Mouse (Mus musculus): Measurements from ENCODE around the gene Fzr1. TPM values are rescaled to one million over a fixed set of nuclear protein-coding genes. Genes with fewer than 3 reads are reported as not detected.

The Fzr1 gene
- polyA plus RNA-seq, 1 experiment from 2014 or later, result 136 TPM

GRCm38 (mm10) chr10:81414682-81415081 is 36.4 kb upstream of the Fzr1 start:
- Histone ChIP-seq H3K27me3 (replicated peaks) (no peaks in the 10 kb centered on the region), H3K9me3 (no peaks in the 10 kb centered on the region), H3K4me1 (peaks cover 82% of the 10 kb centered on the region), H3K4me3 (no peak overlapping the region), H3K4me2 (replicated peaks) (0 out of 2 replicates have a peak overlapping the region, but pooled peaks have one; percentile 7), H3K9ac (no peak overlapping the region), H3K27ac (peak overlapping the region; percentile 32; the same call in 1 of the 2 replicates), H3K36me3 (no peaks in the 10 kb centered on the region; the same call in 1 of the 2 replicates)
- no peak for ATAC-seq (ENCODE audit: low FRiP score, low read depth)

DNA sequence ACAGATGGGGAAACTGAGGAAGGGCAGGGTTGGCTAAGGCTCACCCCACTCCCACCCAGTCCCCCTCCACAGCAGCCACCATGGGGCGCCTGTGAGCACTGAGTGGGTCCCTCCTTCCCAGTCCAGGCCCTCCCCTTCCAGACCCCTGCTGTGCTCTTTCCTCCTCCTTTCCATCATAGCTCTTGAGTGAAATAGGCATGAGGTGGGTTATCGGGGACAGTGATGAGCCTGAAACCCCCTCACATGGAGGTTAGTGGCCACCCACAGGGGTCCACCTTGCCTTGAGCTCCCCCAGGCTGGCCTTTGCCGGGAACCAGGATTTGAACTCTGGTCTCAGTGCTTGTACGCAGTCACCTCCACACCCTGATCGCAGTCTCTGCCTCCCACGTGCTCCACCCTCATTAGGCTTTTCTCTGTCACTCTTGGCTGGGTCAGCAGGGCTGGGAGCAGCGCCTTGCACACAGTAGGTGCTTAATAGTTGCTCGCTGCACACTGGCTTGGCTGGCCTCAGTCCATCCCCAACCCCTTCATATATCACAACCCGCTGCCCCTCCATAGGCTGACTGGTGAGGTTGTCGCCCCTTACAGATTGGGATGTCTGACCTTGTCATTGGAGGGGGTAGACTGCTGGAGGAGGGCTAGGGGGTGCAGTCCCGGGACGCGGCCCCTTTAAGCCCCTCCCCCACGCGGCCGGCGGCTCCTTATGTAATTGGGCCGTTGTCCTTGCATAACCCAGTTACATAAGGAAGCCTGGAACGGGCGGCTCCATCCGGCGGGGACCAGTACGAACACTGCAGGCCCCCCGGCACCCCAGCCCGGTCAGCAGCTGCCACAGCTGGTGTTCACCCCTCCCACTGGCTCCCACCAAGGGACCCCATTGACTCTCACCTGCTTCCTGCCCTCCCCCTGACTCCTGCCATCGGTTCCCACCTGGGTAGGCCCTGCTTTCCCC is 35.3 kb upstream of the Fzr1 start:
- H3K36me3 ChIP-seq, result no peaks in the 10 kb centered on the region; the same call in 1 of the 2 replicates
- peaks cover 3% of the 10 kb centered on the region; the same call in 1 of the 2 replicates for H3K27me3 ChIP-seq (replicated peaks)
- no peak overlapping the region for H3K9ac ChIP-seq
- no peaks in the 10 kb centered on the region for H3K9me3 ChIP-seq
- ATAC-seq (ENCODE audit: low FRiP score, low read depth), result 0 out of 2 replicates have a peak, but pooled peaks have one; percentile 4
- H3K27ac ChIP-seq, result no peak overlapping the region
- H3K4me2 ChIP-seq (replicated peaks), result peak overlapping the region; percentile 51
- H3K4me3 ChIP-seq, result no peak overlapping the region
- H3K4me1 ChIP-seq, result peaks cover 83% of the 10 kb centered on the region
- 28% methylated on average over 26 of the region's 26 CpGs for WGBS

- Histone ChIP-seq H3K4me3 (no peak overlapping the region), H3K27me3 (replicated peaks) (peaks cover 11% of the 10 kb centered on the region), H3K9me3 (no peaks in the 10 kb centered on the region), H3K9ac (0 out of 2 replicates have a peak overlapping the region, but pooled peaks have one; percentile 1), H3K36me3 (peaks cover 2% of the 10 kb centered on the region; the same call in 1 of the 2 replicates), H3K4me2 (replicated peaks) (no peak overlapping the region), H3K27ac (0 out of 2 replicates have a peak overlapping the region, but pooled peaks have one; percentile 50), H3K4me1 (peaks cover 85% of the 10 kb centered on the region)
- 80% methylated on average over 16 of the region's 16 CpGs for WGBS
- no peak for ATAC-seq (ENCODE audit: low FRiP score, low read depth)
Measured at GRCm38 (mm10) chr10:81412586-81413309, 34.4 kb upstream of the Fzr1 start.

GRCm38 (mm10) chr10:81411471-81412400 is 33.4 kb upstream of the Fzr1 start:
- H3K4me3 ChIP-seq, result no peak overlapping the region
- no peak for ATAC-seq (ENCODE audit: low FRiP score, low read depth)
- H3K27ac ChIP-seq, result peak overlapping the region; percentile 50; the same call in 1 of the 2 replicates
- peaks cover 85% of the 10 kb centered on the region for H3K4me1 ChIP-seq
- H3K27me3 ChIP-seq (replicated peaks), result peaks cover 19% of the 10 kb centered on the region
- H3K36me3 ChIP-seq, result peaks cover 2% of the 10 kb centered on the region; the same call in 1 of the 2 replicates
- 69% methylated on average over 18 of the region's 18 CpGs for WGBS
- H3K4me2 ChIP-seq (replicated peaks), result peak overlapping the region; percentile 14
- 0 out of 2 replicates have a peak overlapping the region, but pooled peaks have one; percentile 1 for H3K9ac ChIP-seq
- no peaks in the 10 kb centered on the region for H3K9me3 ChIP-seq

DNA sequence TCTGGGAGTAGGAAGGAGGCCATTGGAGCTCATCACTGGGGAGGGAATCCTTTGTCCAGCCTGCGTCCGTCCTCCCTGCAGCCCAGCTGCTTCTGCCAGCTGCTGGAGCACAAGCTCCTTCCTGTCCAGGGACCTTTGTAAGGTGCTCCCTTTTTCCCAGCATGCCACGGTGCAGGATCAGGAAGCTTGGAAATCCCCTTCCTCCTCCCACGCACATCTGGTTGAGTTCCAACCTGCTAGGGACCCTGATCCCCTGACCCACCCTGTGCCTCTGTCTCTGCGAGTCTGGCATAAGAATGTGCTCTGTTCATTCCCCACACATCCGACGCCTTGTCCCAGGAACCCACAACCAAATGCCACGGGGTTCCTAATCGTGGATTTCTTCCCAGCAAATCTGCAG is 32.7 kb upstream of the Fzr1 start:
- Histone ChIP-seq H3K4me3 (no peak overlapping the region), H3K4me1 (peaks cover 83% of the 10 kb centered on the region), H3K4me2 (replicated peaks) (peak overlapping the region; percentile 14), H3K27me3 (replicated peaks) (peaks cover 23% of the 10 kb centered on the region), H3K36me3 (peaks cover 3% of the 10 kb centered on the region), H3K9me3 (no peaks in the 10 kb centered on the region), H3K27ac (0 out of 2 replicates have a peak overlapping the region, but pooled peaks have one; percentile 50), H3K9ac (no peak overlapping the region)
- WGBS, result 83% methylated on average over 9 of the region's 9 CpGs
- no peak for ATAC-seq (ENCODE audit: low FRiP score, low read depth)

GRCm38 (mm10) chr10:81410350-81410749 is 32.0 kb upstream of the Fzr1 start:
- Histone ChIP-seq H3K9me3 (no peaks in the 10 kb centered on the region), H3K36me3 (peaks cover 7% of the 10 kb centered on the region), H3K4me2 (replicated peaks) (peak overlapping the region; percentile 14), H3K27ac (no peak overlapping the region), H3K9ac (0 out of 2 replicates have a peak overlapping the region, but pooled peaks have one; percentile 35), H3K27me3 (replicated peaks) (peaks cover 23% of the 10 kb centered on the region), H3K4me1 (peaks cover 77% of the 10 kb centered on the region), H3K4me3 (no peak overlapping the region)
- 67% methylated on average over 4 of the region's 4 CpGs for WGBS
- ATAC-seq (ENCODE audit: low FRiP score, low read depth), result no peak

DNA sequence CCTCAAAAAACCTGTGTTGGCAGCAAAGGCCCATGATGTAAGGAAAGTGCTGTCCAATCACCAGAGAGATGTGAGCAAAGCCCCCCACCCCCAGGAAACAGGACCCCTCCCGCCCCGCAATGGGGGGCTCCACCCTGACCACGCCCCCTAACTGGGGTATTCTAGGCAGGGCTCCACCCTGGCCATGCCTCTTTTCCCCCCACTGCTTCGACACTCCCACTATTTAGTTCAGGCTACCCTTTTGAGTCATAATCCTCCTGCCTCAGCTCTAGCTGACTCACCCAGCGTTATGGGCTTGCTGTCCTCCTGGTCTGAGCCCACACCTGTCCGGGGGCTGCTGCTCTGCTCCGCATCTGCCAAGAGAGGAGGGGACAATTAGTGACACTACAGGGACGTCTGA is 31.0 kb upstream of the Fzr1 start:
- H3K9me3 ChIP-seq, result no peaks in the 10 kb centered on the region
- H3K27me3 ChIP-seq (replicated peaks), result peaks cover 30% of the 10 kb centered on the region
- H3K4me3 ChIP-seq, result 0 out of 2 replicates have a peak overlapping the region, but pooled peaks have one; percentile 3
- H3K9ac ChIP-seq, result no peak overlapping the region
- peaks cover 15% of the 10 kb centered on the region for H3K36me3 ChIP-seq
- peak overlapping the region; percentile 10 for H3K4me2 ChIP-seq (replicated peaks)
- no peak for ATAC-seq (ENCODE audit: low FRiP score, low read depth)
- peaks cover 67% of the 10 kb centered on the region for H3K4me1 ChIP-seq
- WGBS, result 10% methylated on average over 8 of the region's 8 CpGs
- H3K27ac ChIP-seq, result 0 out of 2 replicates have a peak overlapping the region, but pooled peaks have one; percentile 21

GRCm38 (mm10) chr10:81408871-81409291 is 30.6 kb upstream of the Fzr1 start:
- no peak for ATAC-seq (ENCODE audit: low FRiP score, low read depth)
- Histone ChIP-seq H3K4me1 (peaks cover 65% of the 10 kb centered on the region), H3K27me3 (replicated peaks) (peaks cover 30% of the 10 kb centered on the region), H3K4me2 (replicated peaks) (peak overlapping the region; percentile 10; the same call in 1 of the 2 replicates), H3K9me3 (no peaks in the 10 kb centered on the region), H3K9ac (no peak overlapping the region), H3K27ac (no peak overlapping the region), H3K36me3 (peaks cover 18% of the 10 kb centered on the region), H3K4me3 (no peak overlapping the region)
- WGBS, result 13% methylated on average over 9 of the region's 9 CpGs

DNA sequence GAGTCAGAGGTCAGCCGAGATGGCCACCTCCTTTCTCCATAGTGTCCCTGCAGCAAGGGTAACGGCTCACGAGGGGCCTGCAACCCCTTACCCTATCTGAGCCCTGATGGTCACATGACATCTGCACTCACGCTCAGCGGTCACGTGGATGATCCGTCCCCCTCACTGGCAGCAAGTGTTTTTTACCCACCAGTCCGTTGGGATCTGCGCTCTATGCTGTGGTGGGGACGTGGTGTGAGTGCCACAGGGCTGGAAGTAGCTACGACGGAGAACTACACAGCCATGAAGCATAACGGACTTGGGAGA is 30.1 kb upstream of the Fzr1 start:
- peak overlapping the region; percentile 51; the same call in 1 of the 2 replicates for H3K4me2 ChIP-seq (replicated peaks)
- WGBS, result 43% methylated on average over 13 of the region's 13 CpGs
- H3K9me3 ChIP-seq, result no peaks in the 10 kb centered on the region
- H3K4me3 ChIP-seq, result no peak overlapping the region
- H3K9ac ChIP-seq, result no peak overlapping the region
- H3K36me3 ChIP-seq, result peaks cover 18% of the 10 kb centered on the region
- no peak overlapping the region for H3K27ac ChIP-seq
- no peak for ATAC-seq (ENCODE audit: low FRiP score, low read depth)
- H3K4me1 ChIP-seq, result peaks cover 63% of the 10 kb centered on the region
- peaks cover 30% of the 10 kb centered on the region for H3K27me3 ChIP-seq (replicated peaks)

DNA sequence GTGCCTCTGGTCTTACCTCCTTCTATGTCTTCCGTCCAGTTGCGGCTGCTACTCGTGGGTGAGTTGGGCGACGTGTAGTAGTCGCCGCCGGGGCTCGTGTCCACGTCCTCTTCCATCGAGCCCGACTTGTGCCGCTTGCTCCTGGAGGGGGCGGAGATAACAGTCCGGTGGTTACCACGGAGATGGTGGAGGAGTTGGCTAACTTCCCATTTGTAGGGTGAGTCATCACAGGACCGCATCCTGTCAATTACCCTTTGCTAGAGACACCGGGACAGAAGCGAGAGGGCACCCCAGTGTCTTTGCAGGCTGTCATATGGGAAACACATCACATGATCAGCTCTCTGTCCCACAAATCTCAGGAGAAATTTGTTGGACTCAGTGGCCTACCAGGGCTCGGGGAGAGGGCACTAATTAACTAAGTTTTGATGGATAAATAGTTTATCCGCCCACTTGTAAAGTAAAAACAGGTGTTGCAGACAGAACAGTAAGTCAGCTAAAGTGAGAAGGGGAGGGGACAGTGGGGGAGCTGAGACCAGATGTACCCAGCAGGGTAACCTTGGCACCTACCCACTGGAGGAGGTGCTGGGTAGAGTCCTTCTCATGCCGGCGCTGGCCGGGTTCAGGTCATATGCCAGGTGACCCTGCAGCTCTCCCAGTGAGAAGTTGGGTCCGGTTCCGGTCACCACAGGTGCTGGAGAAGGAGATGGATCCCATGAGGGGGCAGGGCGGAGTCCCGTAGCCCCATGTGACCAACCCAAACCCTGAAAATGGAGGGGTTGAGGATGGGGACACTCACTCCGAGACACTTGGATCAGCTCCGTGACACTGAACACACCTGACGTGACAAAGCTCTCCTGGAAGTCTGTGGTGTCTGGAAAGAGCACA is 29.5 kb upstream of the Fzr1 start:
- WGBS, result 21% methylated on average over 31 of the region's 31 CpGs
- 0 out of 2 replicates have a peak overlapping the region, but pooled peaks have one; percentile 15 for H3K27ac ChIP-seq
- peak overlapping the region; percentile 19 for H3K4me3 ChIP-seq
- H3K9me3 ChIP-seq, result no peaks in the 10 kb centered on the region
- H3K9ac ChIP-seq, result peak overlapping the region; percentile 21; the same call in 1 of the 2 replicates
- H3K36me3 ChIP-seq, result peaks cover 18% of the 10 kb centered on the region
- no peak for ATAC-seq (ENCODE audit: low FRiP score, low read depth)
- H3K4me2 ChIP-seq (replicated peaks), result peak overlapping the region; percentile 51
- peaks cover 66% of the 10 kb centered on the region for H3K4me1 ChIP-seq
- peaks cover 30% of the 10 kb centered on the region for H3K27me3 ChIP-seq (replicated peaks)
